ENCODE assay signal across 18 mouse cellular contexts in genomic region chr11:66537820-66538219, GRCm38 (mm10). TPM values are rescaled to one million over a fixed set of nuclear protein-coding genes. Genes with fewer than 3 reads are reported as not detected.
"Had no signal": no experiment of that assay in that cellular context is flagged by ENCODE, and none has a peak within 500 bp of the region (broad histone marks: within the 10 kb centered on the region; RNA-seq: fewer than 3 reads in every experiment).

No protein-coding gene starts in this region.

- H3K4me3 ChIP-seq: neural tube, embryonic 12.5 days; neural tube, embryonic 13.5 days; neural tube, embryonic 15.5 days; stomach, embryonic 15.5 days had no signal

- DNase-seq: retina, postnatal 1 day; right cerebral cortex, adult 18-20 months; right cerebral cortex, postnatal 14 days; right cerebral cortex, postnatal 25 days; right cerebral cortex, postnatal 4 days; spleen, adult 18-20 months; thymus, adult 18-20 months; thymus, adult 2 months; thymus, postnatal 14 days; thymus, postnatal 25 days; thymus, postnatal 36 days; thymus, postnatal 4 days had no signal

- H3K27ac ChIP-seq: neural tube, embryonic 12.5 days; neural tube, embryonic 13.5 days; neural tube, embryonic 15.5 days; stomach, embryonic 15.5 days; stomach, postnatal 0 days had no signal

- H3K27me3 ChIP-seq: neural tube, embryonic 12.5 days; neural tube, embryonic 13.5 days; neural tube, embryonic 15.5 days; stomach, embryonic 15.5 days had no signal

- H3K4me1 ChIP-seq: neural tube, embryonic 12.5 days; neural tube, embryonic 13.5 days; neural tube, embryonic 15.5 days; stomach, embryonic 15.5 days had no signal

- H3K4me2 ChIP-seq: neural tube, embryonic 12.5 days; neural tube, embryonic 13.5 days; neural tube, embryonic 15.5 days; stomach, embryonic 15.5 days had no signal

- H3K36me3 ChIP-seq: neural tube, embryonic 12.5 days; neural tube, embryonic 13.5 days; neural tube, embryonic 15.5 days; stomach, embryonic 15.5 days had no signal

RNA-seq across cellular contexts. Expression of gene Shisa6, which starts 12.1 kb away (rescaled TPM):
- polyA plus RNA-seq: small intestine, adult 2 months had no signal
